ENCODE assay signal across 8 mouse cellular contexts in genomic region chr15:78587050-78587994, GRCm38 (mm10). TPM values are rescaled to one million over a fixed set of nuclear protein-coding genes. Genes with fewer than 3 reads are reported as not detected.
A peak's percentile ranks its signal among the peaks of the same experiment; 100 is the strongest.
DNase-seq lines count a peak whose midpoint lies in the region; ATAC-seq and TF ChIP-seq lines count a peak whose summit lies in the region.

No protein-coding gene starts in this region.

- TF ChIP-seq CTCF in ES-Bruce4 (IDR thresholded peaks at IDR 0.05; ENCODE audit: low read depth, low read length): peak; percentile 97
- TF ChIP-seq CTCF in forebrain, postnatal 0 days (IDR thresholded peaks at IDR 0.05; ENCODE audit: low read depth): peak; percentile 97
- TF ChIP-seq CTCF in layer of hippocampus, adult 2 months (conservative IDR thresholded peaks at IDR 0.05): peak; percentile 97
- TF ChIP-seq CTCF in lung, embryonic 14.5 days (IDR thresholded peaks at IDR 0.05; ENCODE audit: low read depth): peak; percentile 96
- peak; percentile 65 for TF ChIP-seq CTCF in olfactory bulb, adult 2 months (IDR thresholded peaks at IDR 0.05; ENCODE audit: insufficient read depth, low read depth, low read length)

- no peak overlapping the region for H3K4me2 ChIP-seq in forebrain, postnatal 0 days (ENCODE audit: low read depth)
- no peak overlapping the region for H3K4me2 ChIP-seq in lung, embryonic 14.5 days

- peak; percentile 49 for DNase-seq in cerebellum, adult 11-12 months
- peak; percentile 90 for DNase-seq in forebrain, postnatal 0 days
- DNase-seq in layer of hippocampus, adult 2 months (ENCODE audit: low spot score in 2 of 2): peak; percentile 86 to 92
- DNase-seq in lung, embryonic 14.5 days: peak; percentile 93
- DNase-seq in thymus, postnatal 0 days (ENCODE audit: low spot score): peak; percentile 82

- peak; percentile 95 for ATAC-seq in forebrain, postnatal 0 days
- ATAC-seq in hematopoietic stem cell, adult 5-6 weeks (replicated peaks in 1 of 2; ENCODE audit: insufficient read depth in 1 of 2, low FRiP score in 2 of 2, low TSS enrichment in 1 of 2, low read depth in 1 of 2, poor library complexity in 2 of 2, severe bottlenecking in 2 of 2): peak; percentile 52 to 68
- ATAC-seq in lung, embryonic 14.5 days (ENCODE audit: insufficient read depth): peak; percentile 82

- H3K9me3 ChIP-seq in ES-Bruce4 (replicated peaks; ENCODE audit: control insufficient read depth, insufficient read depth, low read length, poor library complexity, severe bottlenecking): no peaks in the 10 kb centered on the region
- no peaks in the 10 kb centered on the region for H3K9me3 ChIP-seq in forebrain, postnatal 0 days (ENCODE audit: low read length)
- no peaks in the 10 kb centered on the region; the same call in 1 of the 2 replicates for H3K9me3 ChIP-seq in lung, embryonic 14.5 days (ENCODE audit: low read depth, low read length)

- H3K4me3 ChIP-seq in ES-Bruce4 (ENCODE audit: low read depth, low read length): no peak overlapping the region
- no peak overlapping the region for H3K4me3 ChIP-seq in forebrain, postnatal 0 days (ENCODE audit: low read depth, low read length)
- H3K4me3 ChIP-seq in layer of hippocampus, adult 2 months: no peak overlapping the region
- H3K4me3 ChIP-seq in lung, embryonic 14.5 days (ENCODE audit: low read depth, low read length): no peak overlapping the region
- H3K4me3 ChIP-seq in olfactory bulb, adult 2 months (ENCODE audit: insufficient read depth, low read depth, low read length): no peak overlapping the region

- H3K9ac ChIP-seq in ES-Bruce4 (ENCODE audit: low read depth, poor library complexity, severe bottlenecking): no peak overlapping the region
- H3K9ac ChIP-seq in forebrain, postnatal 0 days: no peak overlapping the region
- no peak overlapping the region for H3K9ac ChIP-seq in lung, embryonic 14.5 days

- WGBS in forebrain, postnatal 0 days: 47% methylated on average over 18 of the region's 18 CpGs
- WGBS in lung, embryonic 14.5 days: 50% methylated on average over 18 of the region's 18 CpGs
- 36% methylated on average over 18 of the region's 18 CpGs for WGBS in olfactory bulb, adult 2 months

- no peak overlapping the region for H3K27ac ChIP-seq in ES-Bruce4 (ENCODE audit: insufficient read depth, low read length)
- 0 out of 2 replicates have a peak overlapping the region, but pooled peaks have one; percentile 40 for H3K27ac ChIP-seq in forebrain, postnatal 0 days (ENCODE audit: low read depth, low read length)
- no peak overlapping the region for H3K27ac ChIP-seq in layer of hippocampus, adult 2 months
- no peak overlapping the region for H3K27ac ChIP-seq in lung, embryonic 14.5 days (ENCODE audit: low read depth)
- H3K27ac ChIP-seq in olfactory bulb, adult 2 months (ENCODE audit: insufficient read depth, low read depth, low read length): no peak overlapping the region

- no peaks in the 10 kb centered on the region for H3K27me3 ChIP-seq in ES-Bruce4 (ENCODE audit: control insufficient read depth, insufficient read depth, low read length, poor library complexity, severe bottlenecking)
- no peaks in the 10 kb centered on the region for H3K27me3 ChIP-seq in forebrain, postnatal 0 days (ENCODE audit: insufficient read depth, low read length)
- peaks cover 2% of the 10 kb centered on the region; the same call in 1 of the 2 replicates for H3K27me3 ChIP-seq in lung, embryonic 14.5 days (ENCODE audit: insufficient read depth, low read length)

- no peaks in the 10 kb centered on the region for H3K4me1 ChIP-seq in ES-Bruce4 (ENCODE audit: control insufficient read depth, insufficient read depth, low read length)
- H3K4me1 ChIP-seq in forebrain, postnatal 0 days (ENCODE audit: insufficient read depth): no peaks in the 10 kb centered on the region; the same call in 1 of the 2 replicates
- H3K4me1 ChIP-seq in lung, embryonic 14.5 days (ENCODE audit: insufficient read depth): no peaks in the 10 kb centered on the region
- H3K4me1 ChIP-seq in olfactory bulb, adult 2 months (ENCODE audit: control insufficient read depth, insufficient read depth, low read length): peaks cover 26% of the 10 kb centered on the region

- no peak for TF ChIP-seq POLR2A in ES-Bruce4 (IDR thresholded peaks at IDR 0.05; ENCODE audit: insufficient read depth, low read length)
- no peak for TF ChIP-seq POLR2A in olfactory bulb, adult 2 months (IDR thresholded peaks at IDR 0.05; ENCODE audit: insufficient read depth, low read depth, low read length)

- TF ChIP-seq EP300 in ES-Bruce4 (IDR thresholded peaks at IDR 0.05; ENCODE audit: insufficient read depth, low read depth, low read length): peak; percentile 35; the same call in 1 of the 2 replicates

- no peaks in the 10 kb centered on the region for H3K36me3 ChIP-seq in ES-Bruce4 (ENCODE audit: control insufficient read depth, insufficient read depth, low read length, poor library complexity, severe bottlenecking)
- H3K36me3 ChIP-seq in forebrain, postnatal 0 days (ENCODE audit: insufficient read depth): no peaks in the 10 kb centered on the region
- H3K36me3 ChIP-seq in lung, embryonic 14.5 days (ENCODE audit: insufficient read depth): no peaks in the 10 kb centered on the region

RNA-seq across cellular contexts. Expression of gene Cyth4, which starts 9.5 kb away (rescaled TPM):
- 0.40 and 0.41 TPM in 2 replicates for polyA plus RNA-seq in ES-Bruce4 (2011; ENCODE audit: insufficient read depth, insufficient read length, low read depth, missing spikeins)
- total RNA-seq in forebrain, postnatal 0 days (2014; rRNA removed): 5.5 and 9.8 TPM in 2 replicates
- 3.9 and 5.5 TPM in 2 replicates for polyA plus RNA-seq in forebrain, postnatal 0 days (2015; fragmentation: Nextera tagmentation; extraction: Ambion mirVana)
- 50.4 and 75.4 TPM in 2 replicates for total RNA-seq in hematopoietic stem cell, adult 5-6 weeks (2017)
- total RNA-seq in layer of hippocampus, adult 2 months (2021): 10 to 100 TPM; 24.7 to 25.2 TPM
- polyA plus RNA-seq in lung, embryonic 14.5 days (2014; fragmentation: Nextera tagmentation; extraction: Ambion mirVana): 4.2 and 4.9 TPM in 2 replicates
- not detected in 2 replicates for polyA plus RNA-seq in olfactory bulb, adult 2 months (2012; ENCODE audit: insufficient read depth, insufficient read length, low replicate concordance, missing spikeins)
- 23.0 and 23.7 TPM in 2 replicates for polyA plus RNA-seq in thymus, postnatal 0 days (2015; fragmentation: Nextera tagmentation; extraction: Ambion mirVana)

RNA-seq across cellular contexts. Expression of gene Rac2, which starts 14.7 kb away (rescaled TPM):
- not detected in 2 replicates for polyA plus RNA-seq in ES-Bruce4 (2011; ENCODE audit: insufficient read depth, insufficient read length, low read depth, missing spikeins)
- total RNA-seq in forebrain, postnatal 0 days (2014; rRNA removed): 1.1 and 1.4 TPM in 2 replicates
- polyA plus RNA-seq in forebrain, postnatal 0 days (2015; fragmentation: Nextera tagmentation; extraction: Ambion mirVana): 5.9 and 6.5 TPM in 2 replicates
- 145 and 153 TPM in 2 replicates for total RNA-seq in hematopoietic stem cell, adult 5-6 weeks (2017)
- total RNA-seq in layer of hippocampus, adult 2 months (2021): 1 to 10 TPM; 2.2 to 3.7 TPM
- 12.2 and 16.2 TPM in 2 replicates for polyA plus RNA-seq in lung, embryonic 14.5 days (2014; fragmentation: Nextera tagmentation; extraction: Ambion mirVana)
- 2,065 TPM in 1 of 2 replicates, not detected in the other for polyA plus RNA-seq in olfactory bulb, adult 2 months (2012; ENCODE audit: insufficient read depth, insufficient read length, low replicate concordance, missing spikeins)
- polyA plus RNA-seq in thymus, postnatal 0 days (2015; fragmentation: Nextera tagmentation; extraction: Ambion mirVana): 662 and 779 TPM in 2 replicates

RNA-seq across cellular contexts. Expression of gene Sstr3, which starts 42.8 kb away (rescaled TPM):
- not detected in 2 replicates for polyA plus RNA-seq in ES-Bruce4 (2011; ENCODE audit: insufficient read depth, insufficient read length, low read depth, missing spikeins)
- total RNA-seq in forebrain, postnatal 0 days (2014; rRNA removed): 2.8 and 3.3 TPM in 2 replicates
- polyA plus RNA-seq in forebrain, postnatal 0 days (2015; fragmentation: Nextera tagmentation; extraction: Ambion mirVana): 0.71 and 0.73 TPM in 2 replicates
- not detected in 2 replicates for total RNA-seq in hematopoietic stem cell, adult 5-6 weeks (2017)
- 10 to 100 TPM; 25.2 to 25.8 TPM for total RNA-seq in layer of hippocampus, adult 2 months (2021)
- polyA plus RNA-seq in lung, embryonic 14.5 days (2014; fragmentation: Nextera tagmentation; extraction: Ambion mirVana): 0.08 TPM in 1 of 2 replicates, not detected in the other
- not detected in 2 replicates for polyA plus RNA-seq in olfactory bulb, adult 2 months (2012; ENCODE audit: insufficient read depth, insufficient read length, low replicate concordance, missing spikeins)
- 0.03 and 0.05 TPM in 2 replicates for polyA plus RNA-seq in thymus, postnatal 0 days (2015; fragmentation: Nextera tagmentation; extraction: Ambion mirVana)

RNA-seq across cellular contexts. Expression of gene C1qtnf6, which starts 56.1 kb away (rescaled TPM):
- 5.1 and 7.4 TPM in 2 replicates for polyA plus RNA-seq in ES-Bruce4 (2011; ENCODE audit: insufficient read depth, insufficient read length, low read depth, missing spikeins)
- 2.0 and 4.0 TPM in 2 replicates for total RNA-seq in forebrain, postnatal 0 days (2014; rRNA removed)
- 9.6 and 10.2 TPM in 2 replicates for polyA plus RNA-seq in forebrain, postnatal 0 days (2015; fragmentation: Nextera tagmentation; extraction: Ambion mirVana)
- 1.3 and 2.5 TPM in 2 replicates for total RNA-seq in hematopoietic stem cell, adult 5-6 weeks (2017)
- 1 to 10 TPM; 4.5 to 5.2 TPM for total RNA-seq in layer of hippocampus, adult 2 months (2021)
- 39.8 and 40.7 TPM in 2 replicates for polyA plus RNA-seq in lung, embryonic 14.5 days (2014; fragmentation: Nextera tagmentation; extraction: Ambion mirVana)
- not detected in 2 replicates for polyA plus RNA-seq in olfactory bulb, adult 2 months (2012; ENCODE audit: insufficient read depth, insufficient read length, low replicate concordance, missing spikeins)
- 6.5 and 9.1 TPM in 2 replicates for polyA plus RNA-seq in thymus, postnatal 0 days (2015; fragmentation: Nextera tagmentation; extraction: Ambion mirVana)

Comparison
In these comparisons a context has a peak if more than half of its experiments do, and no peak if none do; other contexts are left out.
1. RNA of gene Rac2, which starts 14.7 kb away (polyA plus RNA-seq): 2,065 TPM in olfactory bulb, adult 2 months and 662 to 779 TPM in thymus, postnatal 0 days; 12.2 to 16.2 TPM in lung, embryonic 14.5 days, 5.9 to 6.5 TPM in forebrain, postnatal 0 days and not detected in ES-Bruce4; every median in the first group is over 10 times any median in the second.
2. Peak in every context shown above with its lines, with median percentiles within 50 percentile points of each other: CTCF ChIP-seq, DNase-seq and ATAC-seq.